Mouse (Mus musculus) liver, embryonic 16.5 days (tissue): Measurements from ENCODE around the gene Dact3. TPM values are rescaled to one million over a fixed set of nuclear protein-coding genes. Genes with fewer than 3 reads are reported as not detected.

Source experiments
- ATAC-seq: fragments of 200-750 bp; cut with Nextera tagmentation; 2 replicates; pipeline ENCODE4 v1.8.0; 2017; ENCODE audit warnings: low read depth, mild to moderate bottlenecking, moderate number of reproducible peaks, moderate library complexity
- H3K27ac ChIP-seq: fragments of 300-500 bp; sonication (generic); 2 replicates; pipeline ENCODE4 v1.5.1; 2014; ENCODE audit warnings: mild to moderate bottlenecking, low read length
- H3K27me3 ChIP-seq: fragments of 300-500 bp; sonication (generic); 2 replicates; pipeline ENCODE4 v1.6.1; 2014; ENCODE audit warnings: low read depth, low read length, mixed read lengths; ENCODE audit not compliant: control insufficient read depth, insufficient read depth
- H3K36me3 ChIP-seq: fragments of 300-500 bp; sonication (generic); 2 replicates; pipeline ENCODE4 v1.6.1; 2014; ENCODE audit warnings: mild to moderate bottlenecking; ENCODE audit not compliant: control insufficient read depth, insufficient read depth
- H3K4me1 ChIP-seq: fragments of 300-500 bp; sonication (generic); 2 replicates; pipeline ENCODE4 v1.6.1; 2014; ENCODE audit warnings: low read depth, low read length, mixed read lengths; ENCODE audit not compliant: control insufficient read depth
- H3K4me2 ChIP-seq: fragments of 300-500 bp; sonication (generic); 2 replicates; pipeline ENCODE4 v1.6.1; 2014; ENCODE audit warnings: low read depth, low read length, mixed read lengths
- H3K4me3 ChIP-seq: fragments of 300-500 bp; sonication (generic); 2 replicates; pipeline ENCODE4 v1.5.1; 2014; ENCODE audit warnings: low read depth, mild to moderate bottlenecking, low read length
- H3K9ac ChIP-seq: fragments of 300-500 bp; sonication (generic); 2 replicates; pipeline ENCODE4 v1.6.1; 2014; ENCODE audit warnings: low read depth, low read length
- H3K9me3 ChIP-seq: fragments of 300-500 bp; sonication (generic); replicated peaks from 2 replicates; pipeline ENCODE4 v1.6.1; 2016; ENCODE audit warnings: low read length; ENCODE audit not compliant: control insufficient read depth
- WGBS: fragments of 180-500 bp; shearing (Covaris S2); extraction: QIAGEN DNeasy Blood & Tissue Kit; methylation state at CpG from one replicate; pipeline ENCODE4 v1.1.7; 2014; ENCODE audit not compliant: insufficient replicate concordance; 5-methylcytosine and 5-hydroxymethylcytosine counted together
- polyA plus RNA-seq: library from polyadenylated mRNA; unstranded; fragments of >200 nt; fragmentation: Nextera tagmentation; extraction: Ambion mirVana; gene quantifications from 2 replicates; pipeline ENCODE4 v1.2.1, GENCODE M21; 2015

Gene Dact3
- polyA plus RNA-seq, 1 experiment from 2014 or later, result 0.12 TPM

DNA sequence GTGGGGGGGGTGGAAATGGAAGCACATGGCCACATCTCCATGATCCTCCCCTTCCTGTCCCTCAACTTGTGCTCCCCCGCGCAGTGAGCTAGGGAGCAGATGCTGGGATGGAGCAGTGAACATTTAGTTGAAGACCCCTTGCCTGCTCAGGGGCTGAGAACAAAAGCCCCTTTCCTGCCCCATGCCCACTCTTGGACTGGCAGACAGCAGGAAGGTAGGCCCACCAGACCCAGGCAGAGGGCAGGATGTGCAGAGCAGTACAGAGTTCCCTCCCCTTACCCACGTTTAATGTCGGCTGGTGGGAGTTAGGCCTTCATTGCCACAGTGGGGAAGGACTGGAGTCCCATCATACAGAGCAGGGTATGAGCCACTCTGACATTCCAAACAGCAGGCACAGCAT lies 34.0 kb upstream of the Dact3 start:
- H3K36me3 ChIP-seq, result peaks cover 17% of the 10 kb centered on the region
- no peak overlapping the region for H3K4me2 ChIP-seq
- no peak for ATAC-seq
- H3K9ac ChIP-seq, result no peak overlapping the region
- H3K9me3 ChIP-seq, result no peaks in the 10 kb centered on the region
- no peak overlapping the region for H3K4me3 ChIP-seq
- peaks cover 33% of the 10 kb centered on the region for H3K4me1 ChIP-seq
- 49% methylated on average over 4 of the region's 4 CpGs for WGBS
- no peaks in the 10 kb centered on the region for H3K27me3 ChIP-seq
- no peak overlapping the region for H3K27ac ChIP-seq

DNA sequence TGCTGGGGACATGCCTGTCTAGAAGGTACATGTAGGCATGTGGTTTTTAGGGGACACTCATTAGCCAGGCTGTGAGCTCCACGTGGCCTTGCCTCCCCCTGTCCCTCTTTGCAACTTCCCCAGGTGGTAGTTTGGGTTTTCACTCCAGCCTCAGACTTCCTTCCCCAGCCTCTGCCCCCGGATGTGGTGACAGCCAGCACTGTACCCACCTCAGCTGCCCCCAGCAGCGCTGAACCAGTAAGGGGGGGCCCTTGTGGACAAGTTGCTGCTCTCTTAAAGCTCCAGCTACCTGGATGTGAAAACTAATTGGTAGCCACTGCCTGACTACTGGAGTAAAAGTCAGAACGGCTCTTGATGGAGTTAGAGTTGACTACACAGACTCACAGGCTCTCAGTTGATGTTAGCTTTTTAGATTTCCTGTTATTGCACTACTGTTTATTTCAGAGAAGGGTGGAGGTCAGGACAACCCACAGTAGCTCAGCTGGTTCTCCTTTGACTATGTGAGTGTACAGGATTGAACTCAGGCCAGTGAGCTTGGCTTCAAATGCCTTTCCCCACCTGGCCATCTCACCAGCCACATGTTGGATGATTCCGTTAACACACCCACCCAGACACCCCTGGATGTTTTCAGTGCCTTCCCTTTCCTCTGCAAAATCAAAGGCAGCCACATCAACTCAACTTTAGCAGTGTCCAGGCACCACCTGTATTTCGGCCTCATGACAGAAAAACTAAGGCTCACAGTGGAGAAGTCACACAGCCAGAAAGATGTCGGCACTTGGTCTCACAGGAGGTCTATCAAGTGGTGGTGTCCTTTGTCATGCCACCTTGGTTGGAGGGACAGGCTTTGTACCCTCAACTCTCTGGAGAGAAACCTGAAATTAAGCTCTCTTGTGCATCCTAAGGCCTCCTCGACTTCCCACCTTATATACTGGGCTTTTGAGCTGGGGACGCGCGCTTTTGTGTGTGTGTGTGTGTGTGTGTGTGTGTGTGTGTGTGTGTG lies 33.3 kb upstream of the Dact3 start:
- Histone ChIP-seq H3K4me2 (peak overlapping the region; percentile 98), H3K4me1 (peaks cover 33% of the 10 kb centered on the region), H3K9ac (no peak overlapping the region), H3K27me3 (no peaks in the 10 kb centered on the region), H3K9me3 (no peaks in the 10 kb centered on the region), H3K4me3 (peak overlapping the region; percentile 78), H3K27ac (peak overlapping the region; percentile 43), H3K36me3 (peaks cover 17% of the 10 kb centered on the region)
- WGBS, result 22% methylated on average over 11 of the region's 11 CpGs
- no peak for ATAC-seq

DNA sequence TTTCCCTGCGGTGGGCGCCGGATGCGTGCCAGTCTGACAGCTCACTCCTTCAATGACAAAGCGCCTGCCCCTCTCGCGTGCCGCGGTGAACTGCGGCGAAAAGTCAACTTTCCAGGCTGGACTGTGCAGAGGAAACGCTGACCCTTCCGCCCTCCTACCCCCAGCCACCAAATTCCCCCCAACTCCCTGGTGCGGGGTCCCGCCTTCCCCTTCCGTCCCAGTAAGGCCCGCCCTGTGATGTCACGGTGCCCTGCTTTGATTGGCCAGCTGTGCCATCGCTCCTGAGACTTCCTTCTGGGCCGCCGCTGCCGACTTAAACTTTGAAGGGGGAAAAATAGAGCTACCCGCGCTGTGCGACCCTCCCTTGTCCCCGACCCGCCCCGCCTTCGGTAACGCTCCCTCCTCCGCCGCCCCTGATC lies 32.5 kb upstream of the Dact3 start, which contains the start of gene Prkd2:
TSS of gene Prkd2 (plus strand) at position 258 of the 419 bp plus-strand sequence.
- peak within 1 kb of the TSS; percentile 82 for H3K9ac ChIP-seq
- H3K4me1 ChIP-seq, result peaks cover 33% of the 10 kb centered on the region
- H3K9me3 ChIP-seq, result no peaks in the 10 kb centered on the region
- under 1% methylated on average over 31 of the region's 32 CpGs for WGBS
- H3K27ac ChIP-seq, result peak within 1 kb of the TSS; percentile 72
- peak; percentile 82 for ATAC-seq
- peak within 1 kb of the TSS; percentile 98 for H3K4me2 ChIP-seq
- no peaks in the 10 kb centered on the region for H3K27me3 ChIP-seq
- peaks cover 13% of the 10 kb centered on the region for H3K36me3 ChIP-seq
- peak within 1 kb of the TSS; percentile 78 for H3K4me3 ChIP-seq

DNA sequence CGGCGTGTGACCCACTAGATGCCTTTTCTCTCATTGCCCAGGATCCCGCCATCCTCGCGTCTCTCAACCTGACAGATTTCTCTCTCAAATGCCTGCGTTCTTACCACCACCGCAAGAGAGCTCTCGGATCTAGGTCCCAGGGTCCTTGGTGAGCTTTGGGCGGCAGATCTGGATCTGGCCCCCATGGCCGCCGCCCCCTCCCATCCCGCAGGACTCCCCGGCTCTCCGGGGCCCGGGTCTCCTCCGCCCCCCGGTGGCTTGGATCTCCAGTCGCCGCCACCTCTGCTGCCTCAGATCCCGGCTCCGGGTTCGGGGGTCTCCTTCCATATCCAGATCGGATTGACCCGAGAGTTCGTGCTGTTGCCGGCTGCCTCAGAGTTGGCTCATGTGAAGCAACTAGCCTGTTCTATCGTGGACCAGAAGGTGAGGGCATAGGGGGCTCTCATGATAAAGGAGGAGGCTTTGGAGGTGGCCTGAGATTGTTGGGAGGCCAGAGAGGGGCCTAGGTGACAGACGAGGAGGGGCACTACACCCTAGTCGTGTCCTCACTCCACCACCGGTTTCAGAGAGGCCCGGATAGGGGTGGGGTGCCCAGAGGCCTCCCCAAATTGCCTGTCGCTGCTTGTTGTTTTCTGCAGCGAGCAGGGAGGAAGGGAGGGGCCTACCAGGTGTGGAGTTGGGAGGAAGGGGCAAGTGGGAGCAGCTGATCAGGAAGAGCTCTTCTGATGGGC lies 31.5 kb upstream of the Dact3 start:
- WGBS, result under 1% methylated on average over 33 of the region's 33 CpGs
- Histone ChIP-seq H3K9ac (peak overlapping the region; percentile 82), H3K4me3 (peak overlapping the region; percentile 78), H3K27ac (peak overlapping the region; percentile 72), H3K4me1 (peaks cover 33% of the 10 kb centered on the region), H3K36me3 (peaks cover 8% of the 10 kb centered on the region), H3K4me2 (peak overlapping the region; percentile 98), H3K27me3 (no peaks in the 10 kb centered on the region), H3K9me3 (no peaks in the 10 kb centered on the region)
- ATAC-seq, result peak; percentile 30; the same call in 1 of the 2 replicates

GRCm38 (mm10) chr7:16844696-16845071 lies 30.4 kb upstream of the Dact3 start:
- Histone ChIP-seq H3K9ac (peak overlapping the region; percentile 65), H3K36me3 (peaks cover 6% of the 10 kb centered on the region), H3K27ac (peak overlapping the region; percentile 49), H3K27me3 (no peaks in the 10 kb centered on the region), H3K4me1 (peaks cover 33% of the 10 kb centered on the region), H3K4me2 (peak overlapping the region; percentile 98), H3K9me3 (no peaks in the 10 kb centered on the region), H3K4me3 (peak overlapping the region; percentile 78)
- 16% methylated on average over 3 of the region's 3 CpGs for WGBS
- no peak for ATAC-seq

DNA sequence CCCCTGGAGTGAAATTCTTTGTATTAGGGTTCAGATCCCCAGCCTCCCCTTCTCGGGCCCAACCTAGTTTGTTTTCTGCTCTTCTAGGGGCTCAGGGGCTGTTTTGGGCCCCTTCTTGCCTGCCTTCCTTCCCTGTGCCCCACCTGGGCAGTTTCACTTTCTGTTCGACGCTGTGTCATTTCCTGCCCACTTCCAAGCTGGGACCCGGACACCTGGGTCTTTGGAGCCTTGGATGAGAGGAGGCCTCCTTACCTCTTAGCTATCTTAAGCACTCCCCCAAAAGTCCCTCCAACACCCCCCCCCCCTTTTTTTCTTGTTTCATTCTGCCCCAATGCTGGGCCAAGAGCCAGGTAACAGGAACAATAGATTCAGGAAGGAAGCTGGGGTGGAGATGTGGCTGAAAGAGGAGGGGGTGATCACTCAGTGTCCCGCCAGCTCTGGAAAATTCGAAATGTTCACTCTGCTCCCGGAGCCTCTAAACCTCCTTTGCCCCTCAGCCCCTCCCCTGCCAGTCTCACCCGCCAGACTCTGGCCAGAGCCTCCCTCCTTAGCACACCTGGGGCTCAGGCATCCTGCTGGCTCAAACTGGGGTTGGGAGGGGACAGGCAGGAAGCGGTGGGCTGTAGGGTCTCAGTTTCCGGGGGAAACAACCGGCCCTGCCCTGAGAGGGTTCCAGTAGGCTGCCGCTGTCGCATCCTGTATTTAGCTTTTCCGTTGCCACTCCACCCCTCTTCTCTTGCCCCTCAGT lies 29.9 kb upstream of the Dact3 start:
- Histone ChIP-seq H3K27me3 (no peaks in the 10 kb centered on the region), H3K4me1 (peaks cover 33% of the 10 kb centered on the region), H3K9me3 (no peaks in the 10 kb centered on the region), H3K27ac (peak overlapping the region; percentile 49), H3K4me3 (peak overlapping the region; percentile 78), H3K36me3 (peaks cover 2% of the 10 kb centered on the region), H3K9ac (peak overlapping the region; percentile 65), H3K4me2 (peak overlapping the region; percentile 98)
- WGBS, result 6% methylated on average over 14 of the region's 14 CpGs
- no peak for ATAC-seq

DNA sequence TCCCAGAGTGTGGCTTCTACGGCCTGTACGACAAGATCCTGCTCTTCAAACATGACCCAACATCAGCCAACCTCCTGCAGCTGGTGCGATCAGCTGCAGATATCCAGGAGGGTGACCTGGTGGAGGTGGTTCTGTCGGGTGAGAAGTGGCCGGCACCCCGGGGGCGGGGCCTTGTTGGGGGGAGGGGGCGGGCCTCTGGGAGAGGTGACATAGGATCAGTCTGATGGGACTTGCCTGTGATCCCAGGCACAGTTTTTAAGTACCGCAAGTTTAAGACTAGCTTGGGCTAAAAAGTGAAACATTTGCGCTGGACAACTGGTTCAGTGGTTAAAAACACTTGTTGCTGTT lies 29.3 kb upstream of the Dact3 start:
- no peak for ATAC-seq
- Histone ChIP-seq H3K4me1 (peaks cover 33% of the 10 kb centered on the region), H3K9me3 (no peaks in the 10 kb centered on the region), H3K4me3 (peak overlapping the region; percentile 78), H3K9ac (peak overlapping the region; percentile 65), H3K36me3 (no peaks in the 10 kb centered on the region; the same call in 1 of the 2 replicates), H3K27me3 (no peaks in the 10 kb centered on the region), H3K27ac (peak overlapping the region; percentile 26; the same call in 1 of the 2 replicates), H3K4me2 (peak overlapping the region; percentile 98)
- 28% methylated on average over 10 of the region's 10 CpGs for WGBS

GRCm38 (mm10) chr7:16846775-16847174 lies 28.3 kb upstream of the Dact3 start:
- Histone ChIP-seq H3K4me1 (peaks cover 29% of the 10 kb centered on the region), H3K9me3 (no peaks in the 10 kb centered on the region), H3K36me3 (no peaks in the 10 kb centered on the region; the same call in 1 of the 2 replicates), H3K9ac (no peak overlapping the region), H3K4me3 (no peak overlapping the region), H3K4me2 (no peak overlapping the region), H3K27ac (no peak overlapping the region), H3K27me3 (no peaks in the 10 kb centered on the region)
- WGBS, result 83% methylated on average over 5 of the region's 5 CpGs
- no peak for ATAC-seq
